8 mouse cellular contexts compared by ENCODE assay signal in the genomic region with DNA sequence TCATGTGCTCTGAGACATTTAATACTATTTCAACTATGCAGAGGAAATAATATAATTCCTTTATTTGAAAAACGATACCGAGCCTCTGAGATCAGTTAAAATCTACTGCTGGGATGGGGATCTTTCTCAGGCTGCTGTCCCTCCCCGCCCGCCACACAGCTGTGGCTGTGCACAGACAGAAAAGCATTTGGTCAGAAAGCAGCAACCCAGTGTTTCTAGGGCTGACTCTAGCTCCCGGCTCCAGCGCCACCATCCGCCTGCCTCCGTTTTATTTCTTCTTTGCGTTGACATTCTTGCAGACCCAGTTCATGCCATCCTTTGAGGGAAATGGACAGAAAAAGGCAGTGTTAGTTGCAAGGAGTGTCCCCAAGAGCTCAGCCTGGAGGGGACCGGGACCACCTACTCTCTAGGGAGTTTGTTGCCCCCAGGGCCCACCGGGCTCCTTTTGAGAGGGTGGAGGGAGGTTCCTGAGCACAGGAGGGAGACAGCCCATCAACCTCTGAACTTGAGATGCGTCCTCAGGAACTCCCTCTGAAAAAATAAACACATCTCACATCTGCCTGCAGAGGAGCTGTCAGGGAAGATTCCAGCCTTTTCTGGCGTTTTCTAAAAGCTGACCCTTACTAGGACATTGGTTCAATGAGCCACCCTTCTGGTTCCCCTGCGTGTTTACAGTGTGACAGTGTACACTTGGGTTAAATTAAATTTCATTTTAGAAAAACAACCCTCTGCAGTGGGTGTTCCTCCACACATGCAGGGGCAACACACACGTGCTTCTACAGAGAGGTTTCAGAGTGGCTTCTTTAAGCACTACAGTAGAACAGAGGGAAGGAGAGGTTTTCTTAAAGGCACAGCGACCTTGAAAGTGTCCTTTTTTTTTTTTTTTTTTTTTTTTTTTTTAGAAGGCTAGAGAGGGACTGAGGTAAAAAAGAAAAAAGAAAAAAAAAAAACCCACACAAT. TPM values are rescaled to one million over a fixed set of nuclear protein-coding genes. Genes with fewer than 3 reads are reported as not detected.
DNase-seq lines count a peak whose midpoint lies in the region; ATAC-seq and TF ChIP-seq lines count a peak whose summit lies in the region.

No protein-coding gene starts in this region.

- H3K27me3 ChIP-seq in embryonic facial prominence, embryonic 10.5 days (replicated peaks; ENCODE audit: low read depth, poor library complexity, severe bottlenecking) = no peaks in the 10 kb centered on the region; the same call in 1 of the 2 replicates
- H3K27me3 ChIP-seq in hindbrain, embryonic 10.5 days (ENCODE audit: insufficient read depth, poor library complexity, severe bottlenecking) = no peaks in the 10 kb centered on the region
- H3K27me3 ChIP-seq in liver, embryonic 13.5 days = peaks cover 14% of the 10 kb centered on the region; the same call in 1 of the 2 replicates
- no peaks in the 10 kb centered on the region for H3K27me3 ChIP-seq in stomach, postnatal 0 days (ENCODE audit: control insufficient read depth, insufficient read depth, low read length)

- no peak for ATAC-seq in liver, embryonic 13.5 days (ENCODE audit: low read depth)
- no peak for ATAC-seq in stomach, postnatal 0 days (ENCODE audit: low FRiP score, low TSS enrichment)

- H3K27ac ChIP-seq in embryonic facial prominence, embryonic 10.5 days (replicated peaks) = peak overlapping the region; percentile 88
- peak overlapping the region; percentile 92 for H3K27ac ChIP-seq in hindbrain, embryonic 10.5 days
- H3K27ac ChIP-seq in liver, embryonic 13.5 days = peak overlapping the region; percentile 15; the same call in 1 of the 2 replicates
- peak overlapping the region; percentile 80 for H3K27ac ChIP-seq in stomach, postnatal 0 days (replicated peaks)

- peaks cover 27% of the 10 kb centered on the region for H3K4me1 ChIP-seq in lung, adult 2 months (ENCODE audit: control insufficient read depth, insufficient read depth, low read length)
- peaks cover 84% of the 10 kb centered on the region for H3K4me1 ChIP-seq in embryonic facial prominence, embryonic 10.5 days
- H3K4me1 ChIP-seq in hindbrain, embryonic 10.5 days (replicated peaks) = peaks cover 90% of the 10 kb centered on the region
- peaks cover 62% of the 10 kb centered on the region for H3K4me1 ChIP-seq in liver, embryonic 13.5 days (replicated peaks)
- H3K4me1 ChIP-seq in stomach, postnatal 0 days (replicated peaks; ENCODE audit: control insufficient read depth, insufficient read depth) = peaks cover 30% of the 10 kb centered on the region

- peak overlapping the region; percentile 49 for H3K9ac ChIP-seq in liver, embryonic 13.5 days
- peak overlapping the region; percentile 5; the same call in 1 of the 2 replicates for H3K9ac ChIP-seq in stomach, postnatal 0 days (ENCODE audit: low read length)

- peak overlapping the region; percentile 34 for H3K4me2 ChIP-seq in liver, embryonic 13.5 days
- H3K4me2 ChIP-seq in stomach, postnatal 0 days (replicated peaks; ENCODE audit: low read depth) = peak overlapping the region; percentile 25

- H3K4me3 ChIP-seq in lung, adult 2 months (replicated peaks; ENCODE audit: extremely low read depth, low read depth, low read length) = no peak overlapping the region
- peak overlapping the region; percentile 43 for H3K4me3 ChIP-seq in embryonic facial prominence, embryonic 10.5 days
- H3K4me3 ChIP-seq in hindbrain, embryonic 10.5 days = peak overlapping the region; percentile 44
- no peak overlapping the region for H3K4me3 ChIP-seq in liver, embryonic 13.5 days (replicated peaks)
- H3K4me3 ChIP-seq in stomach, postnatal 0 days (ENCODE audit: low read depth, low read length) = no peak overlapping the region

- TF ChIP-seq EP300 in stomach, postnatal 0 days (optimal IDR thresholded peaks at IDR 0.05) = no peak

- 38% methylated on average over 16 of the region's 16 CpGs for WGBS in lung, adult 2 months
- WGBS in embryonic facial prominence, embryonic 10.5 days = 5% methylated on average over 16 of the region's 16 CpGs
- WGBS in hindbrain, embryonic 10.5 days = 5% methylated on average over 16 of the region's 16 CpGs
- 25% methylated on average over 16 of the region's 16 CpGs for WGBS in liver, embryonic 13.5 days (ENCODE audit: insufficient replicate concordance)
- 14% methylated on average over 16 of the region's 16 CpGs for WGBS in stomach, postnatal 0 days

- peak; percentile 43 for DNase-seq in lung, adult 2 months
- no peak for DNase-seq in lung, adult 18-20 months
- DNase-seq in embryonic facial prominence, embryonic 10.5 days (ENCODE audit: low spot score) = peak; percentile 47
- peak; percentile 53 for DNase-seq in hindbrain, embryonic 10.5 days (ENCODE audit: low spot score)
- DNase-seq in liver, embryonic 13.5 days = no peak
- no peak for DNase-seq in stomach, postnatal 0 days (ENCODE audit: low spot score)
- DNase-seq in B cell, adult 2 months = no peak
- DNase-seq in c-Kit-positive CD71-positive TER-119-positive erythroid progenitor cells, embryonic 14.5 days (ENCODE audit: low spot score) = no peak

- no peak for TF ChIP-seq CTCF in lung, adult 2 months (IDR thresholded peaks at IDR 0.05; ENCODE audit: insufficient read depth, low read length)
- TF ChIP-seq CTCF in stomach, postnatal 0 days (IDR thresholded peaks at IDR 0.05; ENCODE audit: low read depth) = peak; percentile 45

- H3K9me3 ChIP-seq in embryonic facial prominence, embryonic 10.5 days = no peaks in the 10 kb centered on the region
- H3K9me3 ChIP-seq in hindbrain, embryonic 10.5 days = no peaks in the 10 kb centered on the region
- H3K9me3 ChIP-seq in liver, embryonic 13.5 days (replicated peaks) = no peaks in the 10 kb centered on the region
- H3K9me3 ChIP-seq in stomach, postnatal 0 days (ENCODE audit: control insufficient read depth, low read length) = no peaks in the 10 kb centered on the region

- TF ChIP-seq POLR2A in lung, adult 2 months (IDR thresholded peaks at IDR 0.05; ENCODE audit: borderline replicate concordance, extremely low read depth, low read depth, low read length) = no peak

- peaks cover 13% of the 10 kb centered on the region for H3K36me3 ChIP-seq in embryonic facial prominence, embryonic 10.5 days (replicated peaks)
- peaks cover 13% of the 10 kb centered on the region; the same call in 1 of the 2 replicates for H3K36me3 ChIP-seq in hindbrain, embryonic 10.5 days
- H3K36me3 ChIP-seq in liver, embryonic 13.5 days = no peaks in the 10 kb centered on the region
- H3K36me3 ChIP-seq in stomach, postnatal 0 days (ENCODE audit: control insufficient read depth, insufficient read depth, low read length) = no peaks in the 10 kb centered on the region

RNA-seq across cellular contexts. Expression of a gene that starts 29.8 kb away (rescaled TPM):
- polyA plus RNA-seq in lung, adult 2 months (2012; rRNA removed) = 87.2 and 115 TPM in 2 replicates
- polyA plus RNA-seq in embryonic facial prominence, embryonic 10.5 days (2016; fragmentation: Nextera tagmentation; extraction: Ambion mirVana) = 19.5 and 20.9 TPM in 2 replicates
- polyA plus RNA-seq in hindbrain, embryonic 10.5 days (2016; fragmentation: Nextera tagmentation; extraction: Ambion mirVana) = 26.5 and 30.0 TPM in 2 replicates
- polyA plus RNA-seq in liver, embryonic 13.5 days (2015; fragmentation: Nextera tagmentation; extraction: Ambion mirVana) = 9.1 and 9.2 TPM in 2 replicates
- polyA plus RNA-seq in stomach, postnatal 0 days (2015; fragmentation: Nextera tagmentation; extraction: Ambion mirVana) = 15.1 and 16.4 TPM in 2 replicates

RNA-seq across cellular contexts. Expression of a gene that starts 41.6 kb away (rescaled TPM):
- 21.5 and 27.1 TPM in 2 replicates for polyA plus RNA-seq in lung, adult 2 months (2012; rRNA removed)
- polyA plus RNA-seq in embryonic facial prominence, embryonic 10.5 days (2016; fragmentation: Nextera tagmentation; extraction: Ambion mirVana) = 196 and 200 TPM in 2 replicates
- polyA plus RNA-seq in hindbrain, embryonic 10.5 days (2016; fragmentation: Nextera tagmentation; extraction: Ambion mirVana) = 203 and 209 TPM in 2 replicates
- 29.8 and 32.1 TPM in 2 replicates for polyA plus RNA-seq in liver, embryonic 13.5 days (2015; fragmentation: Nextera tagmentation; extraction: Ambion mirVana)
- 39.6 and 41.6 TPM in 2 replicates for polyA plus RNA-seq in stomach, postnatal 0 days (2015; fragmentation: Nextera tagmentation; extraction: Ambion mirVana)

RNA-seq across cellular contexts. Expression of a gene that starts 41.8 kb away (rescaled TPM):
- 3.8 and 6.5 TPM in 2 replicates for polyA plus RNA-seq in lung, adult 2 months (2012; rRNA removed)
- polyA plus RNA-seq in embryonic facial prominence, embryonic 10.5 days (2016; fragmentation: Nextera tagmentation; extraction: Ambion mirVana) = 21.0 and 22.6 TPM in 2 replicates
- polyA plus RNA-seq in hindbrain, embryonic 10.5 days (2016; fragmentation: Nextera tagmentation; extraction: Ambion mirVana) = 12.9 and 17.9 TPM in 2 replicates
- 18.3 and 19.8 TPM in 2 replicates for polyA plus RNA-seq in liver, embryonic 13.5 days (2015; fragmentation: Nextera tagmentation; extraction: Ambion mirVana)
- 9.4 and 10.0 TPM in 2 replicates for polyA plus RNA-seq in stomach, postnatal 0 days (2015; fragmentation: Nextera tagmentation; extraction: Ambion mirVana)

Comparison
In these comparisons a context has a peak if more than half of its experiments do, and no peak if none do; other contexts are left out.
1. DNase-seq: peak in lung, adult 2 months (single experiment), embryonic facial prominence, embryonic 10.5 days (single experiment) and hindbrain, embryonic 10.5 days (single experiment); none in lung, adult 18-20 months (0 of 2), liver, embryonic 13.5 days (single experiment), stomach, postnatal 0 days (single experiment), B cell, adult 2 months (0 of 2) and c-Kit-positive CD71-positive TER-119-positive erythroid progenitor cells, embryonic 14.5 days (single experiment).
2. H3K4me3 ChIP-seq: peak in embryonic facial prominence, embryonic 10.5 days (single experiment) and hindbrain, embryonic 10.5 days (single experiment); none in lung, adult 2 months (single experiment), liver, embryonic 13.5 days (single experiment) and stomach, postnatal 0 days (single experiment).
3. H3K27ac ChIP-seq: peak in every context shown above with its lines; median percentile 92 in hindbrain, embryonic 10.5 days; 88 in embryonic facial prominence, embryonic 10.5 days; 80 in stomach, postnatal 0 days; 15 in liver, embryonic 13.5 days.